Mouse (Mus musculus) natural killer cell, adult 2 months (primary cell): ENCODE measurements around the gene Masp2.

Experiments
- DNase-seq, 2 experiments: peaks; one replicate each; pipeline ENCODE4 v3.0.0; 2022; ENCODE audit warnings: low spot score in 2 of 2

Gene Masp2

GRCm38 (mm10) chr4:148638302-148638701 lies 35.9 kb downstream of the Masp2 start:
- DNase-seq: no peak

- DNase-seq: no peak
Observed at GRCm38 (mm10) chr4:148639455-148639854, 37.1 kb downstream of the Masp2 start.

GRCm38 (mm10) chr4:148641121-148641520 lies 38.8 kb downstream of the Masp2 start:
- DNase-seq: no peak

GRCm38 (mm10) chr4:148643291-148644156 lies 41.2 kb downstream of the Masp2 start, which contains the start of gene Gm572:
Gene Gm572 (plus strand): TSS chr4:148643317.
- DNase-seq: no peak

GRCm38 (mm10) chr4:148644157-148644511 lies 41.8 kb downstream of the Masp2 start:
- peak; percentile 54 to 71 for DNase-seq

GRCm38 (mm10) chr4:148644926-148645325 lies 42.6 kb downstream of the Masp2 start:
- DNase-seq: no peak

- DNase-seq: no peak
Observed at GRCm38 (mm10) chr4:148646616-148647015, 44.3 kb downstream of the Masp2 start.

GRCm38 (mm10) chr4:148649309-148649708 lies 47.0 kb downstream of the Masp2 start:
- DNase-seq: no peak

- DNase-seq: no peak
Observed at GRCm38 (mm10) chr4:148651045-148651444, 48.7 kb downstream of the Masp2 start.

GRCm38 (mm10) chr4:148654701-148655398 lies 52.5 kb downstream of the Masp2 start:
- DNase-seq: peak; percentile 16 to 29

GRCm38 (mm10) chr4:148656691-148657258 lies 54.4 kb downstream of the Masp2 start:
- no peak for DNase-seq

GRCm38 (mm10) chr4:148657776-148658175 lies 55.4 kb downstream of the Masp2 start:
- no peak for DNase-seq

- no peak for DNase-seq
Observed at GRCm38 (mm10) chr4:148660174-148660573, 57.8 kb downstream of the Masp2 start.

- peak; percentile 38 to 54 for DNase-seq
Observed at GRCm38 (mm10) chr4:148662168-148662965, 60.0 kb downstream of the Masp2 start.

- DNase-seq: no peak
Observed at GRCm38 (mm10) chr4:148663326-148663725, 61.0 kb downstream of the Masp2 start.

GRCm38 (mm10) chr4:148664021-148664420 lies 61.7 kb downstream of the Masp2 start:
- no peak for DNase-seq
